Mouse (Mus musculus): ENCODE results near the gene Pir.

Gene Pir

DNA sequence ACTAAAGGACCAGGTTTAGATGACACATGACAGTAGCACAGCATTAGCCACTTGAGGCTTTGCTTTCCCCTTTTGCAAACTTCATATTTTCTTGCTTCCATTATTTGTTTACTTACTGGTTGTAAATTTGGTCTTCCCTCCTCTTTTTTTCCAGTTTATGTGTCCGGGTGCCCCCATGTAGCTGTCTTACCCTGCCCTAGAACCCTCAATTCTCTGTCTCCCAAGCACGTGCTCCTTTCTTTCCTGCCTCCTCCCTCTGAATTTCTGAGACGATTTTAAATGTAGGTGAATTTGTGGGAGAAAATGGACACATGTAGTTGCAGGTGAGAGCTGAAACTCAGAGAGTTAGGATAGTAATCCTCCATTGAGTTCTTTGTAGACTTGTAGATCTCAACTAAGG, 151.3 kb downstream of the Pir start:
- in situ Hi-C loops (cut with MboI, MseI): no loop called here

Data from T-helper 17 cell (primary cell).